Mouse (Mus musculus) limb, embryonic 11.5 days (tissue): ENCODE data around the gene Rnf8. TPM values are rescaled to one million over a fixed set of nuclear protein-coding genes. Genes with fewer than 3 reads are reported as not detected.
A peak's percentile ranks its signal among the peaks of the same experiment; 100 is the strongest.

Experiments
- ATAC-seq: fragments of 200-750 bp; cut with Nextera tagmentation; 2 replicates; pipeline ENCODE4 v1.8.0; 2017; ENCODE audit warnings: low read depth; ENCODE audit not compliant: insufficient number of reproducible peaks, low FRiP score, low TSS enrichment
- DNase-seq: peaks from one replicate; pipeline ENCODE4 v3.0.0-alpha.2; 2015; ENCODE audit warnings: low spot score
- H3K27ac ChIP-seq: fragments of 300-500 bp; sonication (generic); replicated peaks from 2 replicates; pipeline ENCODE4 v1.5.1; 2014; ENCODE audit warnings: low read depth, mild to moderate bottlenecking, low read length
- H3K27me3 ChIP-seq: fragments of 300-500 bp; sonication (generic); 2 replicates; pipeline ENCODE4 v1.6.1; 2014; ENCODE audit warnings: mild to moderate bottlenecking, low read length, mixed read lengths; ENCODE audit not compliant: control insufficient read depth, insufficient read depth
- H3K36me3 ChIP-seq: fragments of 300-500 bp; sonication (generic); 2 replicates; pipeline ENCODE4 v1.6.1; 2014; ENCODE audit warnings: mild to moderate bottlenecking, low read length, moderate library complexity, mixed read lengths; ENCODE audit not compliant: control insufficient read depth, insufficient read depth
- H3K4me1 ChIP-seq: fragments of 300-500 bp; sonication (generic); 2 replicates; pipeline ENCODE4 v1.6.1; 2014; ENCODE audit warnings: low read length, mixed read lengths; ENCODE audit not compliant: control insufficient read depth, insufficient read depth
- H3K4me2 ChIP-seq: fragments of 300-500 bp; sonication (generic); 2 replicates; pipeline ENCODE4 v1.6.1; 2014; ENCODE audit warnings: low read depth, mild to moderate bottlenecking, moderate library complexity; ENCODE audit not compliant: severe bottlenecking
- H3K4me3 ChIP-seq: fragments of 300-500 bp; sonication (generic); 2 replicates; pipeline ENCODE4 v1.5.1; 2014; ENCODE audit warnings: low read depth, low read length
- H3K9ac ChIP-seq: fragments of 300-500 bp; sonication (generic); 2 replicates; pipeline ENCODE4 v1.6.1; 2014; ENCODE audit warnings: mild to moderate bottlenecking, low read length
- H3K9me3 ChIP-seq: fragments of 300-500 bp; sonication (generic); 2 replicates; pipeline ENCODE4 v1.6.1; 2016; ENCODE audit warnings: low read length; ENCODE audit not compliant: control insufficient read depth
- WGBS: fragments of 180-500 bp; shearing (Covaris S2); extraction: QIAGEN DNeasy Blood & Tissue Kit; methylation state at CpG from one replicate; pipeline ENCODE4 v1.1.7; 2014; 5-methylcytosine and 5-hydroxymethylcytosine counted together
- polyA plus RNA-seq: library from polyadenylated mRNA; unstranded; fragments of >200 nt; fragmentation: Nextera tagmentation; extraction: Ambion mirVana; gene quantifications from 2 replicates; pipeline ENCODE4 v1.2.1, GENCODE M21; 2014

Gene Rnf8
- polyA plus RNA-seq, 1 experiment from 2014 or later: 116 TPM

DNA sequence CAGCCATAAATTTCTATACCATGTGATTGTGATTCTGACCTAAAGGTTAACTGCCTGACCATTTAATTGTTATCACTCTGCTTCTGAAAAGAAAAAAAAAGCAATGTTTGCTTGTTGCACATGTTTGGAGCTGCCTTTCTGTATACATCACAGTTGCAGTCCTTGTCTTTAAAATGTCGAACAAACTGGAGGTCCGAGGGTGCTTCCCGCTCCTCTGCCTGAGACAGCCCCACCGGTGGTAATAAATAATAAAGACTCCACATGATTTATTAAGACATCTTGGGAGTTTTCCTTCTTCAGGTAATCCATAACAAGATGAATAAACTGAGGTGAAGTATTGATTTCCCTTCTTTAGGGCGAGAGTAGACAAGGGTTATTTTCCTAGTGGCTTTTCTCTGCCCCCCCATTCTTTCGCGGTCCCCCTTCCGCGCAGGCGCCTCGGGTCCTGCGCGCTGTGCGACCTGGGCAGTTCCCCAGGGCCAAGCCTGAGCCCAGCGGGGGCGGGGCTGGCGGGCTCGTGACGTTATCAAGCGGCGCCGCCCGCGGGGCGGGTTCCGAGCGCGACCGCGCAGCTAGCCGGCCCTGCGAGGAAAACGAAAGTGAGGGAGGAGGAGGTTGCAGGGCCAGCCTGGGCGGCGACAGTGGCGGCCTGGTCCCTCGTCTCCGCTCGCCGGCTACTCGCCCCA is 45.6 kb downstream of the Rnf8 start, which contains the start of gene Cmtr1:
Gene Cmtr1 (plus strand): TSS at position 520 of the 686 bp plus-strand sequence.
- Histone ChIP-seq H3K9ac (peak within 1 kb of the TSS; percentile 96), H3K9me3 (no peaks in the 10 kb centered on the region), H3K4me1 (0 out of 2 replicates have a peak, but pooled peaks cover 4% of the 10 kb centered on the region), H3K4me3 (peak within 1 kb of the TSS; percentile 99), H3K36me3 (0 out of 2 replicates have a peak, but pooled peaks cover 2% of the 10 kb centered on the region), H3K27me3 (no peaks in the 10 kb centered on the region), H3K4me2 (peak within 1 kb of the TSS; percentile 75), H3K27ac (peak within 1 kb of the TSS; percentile 80)
- under 1% methylated on average over 41 of the region's 41 CpGs for WGBS
- DNase-seq: peak; percentile 97
- peak; percentile 95 for ATAC-seq

DNA sequence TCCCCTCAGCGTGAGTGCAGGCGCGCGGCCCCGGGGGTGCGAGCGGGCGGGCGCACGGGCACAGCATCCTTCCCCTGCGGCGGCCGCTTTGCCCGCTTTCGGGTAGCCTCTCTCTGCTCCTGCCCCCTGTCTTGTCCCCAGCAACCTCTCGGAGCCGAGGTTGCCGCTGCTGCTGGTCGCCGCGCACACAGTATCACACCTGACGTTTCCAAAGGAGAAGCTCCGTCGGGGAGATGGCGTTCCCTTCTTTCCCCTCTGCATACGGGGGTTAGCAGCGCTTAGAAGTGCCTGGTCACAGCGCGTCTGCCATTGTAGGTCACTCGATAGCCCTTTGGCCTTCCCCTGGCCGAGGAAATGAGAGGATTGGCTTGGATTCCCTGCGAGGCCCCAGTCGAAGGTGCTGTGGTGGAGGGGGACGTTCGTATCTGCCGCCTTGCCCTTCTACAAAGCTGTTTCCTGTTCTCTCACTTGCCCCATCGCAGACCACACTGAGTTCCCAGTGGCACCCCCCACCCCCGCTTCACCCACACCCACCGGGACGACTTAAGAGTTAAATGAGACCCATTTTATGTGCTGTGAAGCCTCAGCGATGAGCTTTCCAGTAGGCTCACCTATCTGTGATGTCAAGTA is 46.3 kb downstream of the Rnf8 start:
- H3K27me3 ChIP-seq: no peaks in the 10 kb centered on the region
- DNase-seq (no peak), ATAC-seq (no peak; the same call in 1 of the 2 replicates)
- peak overlapping the region; percentile 96 for H3K9ac ChIP-seq
- no peaks in the 10 kb centered on the region for H3K9me3 ChIP-seq
- H3K4me2 ChIP-seq: peak overlapping the region; percentile 75
- H3K27ac ChIP-seq: peak overlapping the region; percentile 80
- 0 out of 2 replicates have a peak, but pooled peaks cover 4% of the 10 kb centered on the region for H3K4me1 ChIP-seq
- H3K36me3 ChIP-seq: peaks cover 2% of the 10 kb centered on the region; the same call in 1 of the 2 replicates
- 1% methylated on average over 41 of the region's 41 CpGs for WGBS
- H3K4me3 ChIP-seq: peak overlapping the region; percentile 99

DNA sequence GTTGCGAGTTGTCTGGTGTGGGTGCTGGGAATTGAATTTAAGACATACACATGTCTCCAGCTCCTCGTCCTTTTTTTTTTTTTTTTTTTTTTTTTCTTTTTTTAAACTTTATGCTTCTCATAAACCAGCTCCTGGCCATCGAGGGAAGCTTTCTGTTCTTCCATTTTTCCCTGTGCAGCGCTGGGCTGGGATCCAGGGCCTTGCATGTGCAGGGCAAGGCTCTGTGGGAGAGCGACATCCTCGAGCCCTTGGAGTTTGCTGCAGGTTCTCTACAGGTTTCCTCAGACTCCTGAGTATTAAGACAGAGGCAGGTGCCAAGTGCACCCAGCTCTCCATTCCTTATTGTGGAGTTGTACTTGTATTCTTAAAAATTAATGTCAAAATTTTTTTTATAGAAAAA is 47.6 kb downstream of the Rnf8 start:
- DNase-seq: no peak
- Histone ChIP-seq H3K4me1 (0 out of 2 replicates have a peak, but pooled peaks cover 4% of the 10 kb centered on the region), H3K4me3 (no peak overlapping the region), H3K4me2 (no peak overlapping the region), H3K36me3 (peaks cover 2% of the 10 kb centered on the region), H3K9ac (no peak overlapping the region), H3K9me3 (no peaks in the 10 kb centered on the region), H3K27ac (no peak overlapping the region), H3K27me3 (no peaks in the 10 kb centered on the region)
- ATAC-seq: no peak
- WGBS: 92% methylated on average over 6 of the region's 6 CpGs

DNA sequence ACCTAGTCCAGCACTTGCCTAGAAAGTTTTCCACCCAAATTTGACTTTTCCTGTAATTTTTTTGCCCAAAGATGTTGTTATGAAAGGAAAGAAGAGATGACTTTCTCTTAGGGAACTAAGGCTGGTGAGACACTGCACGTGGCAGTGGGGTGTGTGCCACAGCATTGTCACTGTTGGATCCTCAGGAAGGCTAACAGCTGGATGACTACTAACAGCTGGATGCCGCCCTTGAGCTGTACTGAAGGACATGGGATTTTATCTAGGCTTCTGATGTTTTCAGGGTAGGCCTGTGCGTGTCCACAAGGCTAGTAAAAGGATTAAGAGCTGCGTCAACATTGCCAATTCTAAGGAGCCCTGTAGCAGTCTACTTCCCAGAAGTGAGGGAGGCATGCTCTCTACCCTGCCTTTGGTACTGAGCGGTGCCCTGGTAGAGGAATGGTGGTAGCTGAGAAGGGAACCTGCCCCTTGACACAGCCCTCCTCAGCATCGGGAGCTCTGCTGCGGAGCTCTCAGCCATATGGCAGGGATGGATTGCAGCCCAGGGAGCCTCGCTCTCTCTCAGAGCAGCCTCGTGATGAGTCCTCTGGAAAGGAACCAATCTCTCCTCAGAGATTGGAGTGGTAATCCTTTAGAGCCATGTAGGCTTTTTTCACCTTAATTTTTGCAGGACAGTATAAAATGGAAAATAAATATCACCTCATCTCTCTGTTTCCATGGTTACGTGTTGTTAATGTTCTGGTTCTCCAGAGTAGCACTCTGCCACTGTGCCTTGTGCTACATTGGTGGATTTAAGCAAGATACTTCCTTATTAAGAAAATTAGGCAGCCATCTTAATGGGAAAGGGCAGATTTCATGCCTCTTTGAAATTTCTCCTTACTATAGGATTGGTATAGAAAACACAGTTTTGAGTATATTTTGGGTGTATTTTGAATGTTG is 53.7 kb downstream of the Rnf8 start:
- Histone ChIP-seq H3K4me3 (no peak overlapping the region), H3K4me1 (no peaks in the 10 kb centered on the region), H3K27ac (no peak overlapping the region), H3K36me3 (no peaks in the 10 kb centered on the region; the same call in none of the 2 replicates), H3K9ac (no peak overlapping the region), H3K27me3 (no peaks in the 10 kb centered on the region), H3K9me3 (no peaks in the 10 kb centered on the region), H3K4me2 (no peak overlapping the region)
- ATAC-seq (no peak), DNase-seq (no peak)
- 78% methylated on average over 10 of the region's 10 CpGs for WGBS

DNA sequence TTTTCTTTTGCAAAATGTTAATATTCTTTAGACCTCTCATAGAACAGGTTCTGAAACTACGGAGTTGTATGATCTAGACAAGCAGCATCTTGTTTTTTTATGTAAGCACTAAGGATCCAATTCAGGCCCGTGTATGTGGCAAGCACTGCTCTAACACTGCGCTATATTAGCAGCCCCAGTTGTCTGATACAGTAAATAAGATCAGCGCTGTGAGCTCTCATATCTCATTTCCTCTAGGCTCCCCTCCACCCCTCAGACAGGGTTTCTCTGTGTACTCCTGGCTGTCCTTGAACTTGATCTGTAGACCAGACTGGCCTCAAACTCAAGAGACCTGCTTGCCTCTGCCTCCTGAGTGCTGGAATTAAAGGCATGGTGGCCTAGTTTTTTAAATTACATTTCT is 54.4 kb downstream of the Rnf8 start:
- Histone ChIP-seq H3K9ac (no peak overlapping the region), H3K4me3 (no peak overlapping the region), H3K9me3 (no peaks in the 10 kb centered on the region), H3K4me2 (no peak overlapping the region), H3K36me3 (no peaks in the 10 kb centered on the region; the same call in none of the 2 replicates), H3K27me3 (no peaks in the 10 kb centered on the region), H3K27ac (no peak overlapping the region), H3K4me1 (no peaks in the 10 kb centered on the region)
- DNase-seq (no peak), ATAC-seq (no peak)
- 96% methylated on average over 4 of the region's 4 CpGs for WGBS

DNA sequence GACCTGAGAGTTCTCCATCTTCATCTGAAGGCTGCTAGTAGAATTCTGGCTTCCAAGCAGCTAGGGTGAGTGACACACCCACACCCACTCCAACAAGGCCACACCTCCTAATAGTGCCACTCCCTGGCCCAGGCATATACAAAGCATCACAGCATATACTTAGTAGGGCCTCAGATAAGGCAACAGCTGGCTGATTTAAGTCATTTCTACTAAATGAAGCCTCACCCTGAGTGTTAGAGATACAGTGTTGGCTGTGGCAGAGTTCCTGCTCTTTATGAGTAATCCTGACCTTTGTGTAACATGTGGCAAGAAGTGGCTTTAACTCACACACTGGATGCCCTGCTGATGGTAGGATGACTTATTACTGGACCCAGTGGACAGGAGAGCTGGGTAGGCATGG is 55.3 kb downstream of the Rnf8 start:
- DNase-seq (no peak), ATAC-seq (no peak)
- Histone ChIP-seq H3K4me2 (no peak overlapping the region), H3K27me3 (no peaks in the 10 kb centered on the region), H3K9me3 (no peaks in the 10 kb centered on the region), H3K4me3 (no peak overlapping the region), H3K4me1 (no peaks in the 10 kb centered on the region), H3K27ac (no peak overlapping the region), H3K36me3 (no peaks in the 10 kb centered on the region; the same call in none of the 2 replicates), H3K9ac (no peak overlapping the region)

DNA sequence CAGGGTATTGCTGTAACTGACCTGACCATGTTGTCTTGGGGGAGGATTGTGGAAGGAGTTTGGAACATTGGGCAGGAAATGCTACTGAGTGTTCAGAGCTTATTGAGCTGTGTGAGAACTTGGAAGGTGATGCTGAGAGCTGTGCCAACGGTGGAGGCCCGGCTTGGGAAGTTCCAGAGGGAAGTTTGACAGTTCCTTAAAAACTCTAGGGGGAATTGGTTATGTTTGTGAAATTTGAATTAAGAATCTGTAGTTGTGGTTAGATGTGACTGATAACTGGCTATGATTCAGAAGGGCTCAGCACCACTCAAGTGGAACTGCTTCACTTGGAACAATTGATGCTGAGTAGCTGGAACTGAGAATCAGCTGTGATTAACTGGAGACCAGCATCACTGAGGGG is 56.4 kb downstream of the Rnf8 start:
- 95% methylated on average over 2 of the region's 2 CpGs for WGBS
- no peaks in the 10 kb centered on the region for H3K4me1 ChIP-seq
- H3K9me3 ChIP-seq: no peaks in the 10 kb centered on the region
- no peak for DNase-seq
- H3K36me3 ChIP-seq: no peaks in the 10 kb centered on the region; the same call in none of the 2 replicates
- no peak overlapping the region for H3K4me2 ChIP-seq
- ATAC-seq: no peak
- H3K27ac ChIP-seq: no peak overlapping the region
- no peaks in the 10 kb centered on the region for H3K27me3 ChIP-seq
- no peak overlapping the region for H3K4me3 ChIP-seq
- no peak overlapping the region for H3K9ac ChIP-seq

DNA sequence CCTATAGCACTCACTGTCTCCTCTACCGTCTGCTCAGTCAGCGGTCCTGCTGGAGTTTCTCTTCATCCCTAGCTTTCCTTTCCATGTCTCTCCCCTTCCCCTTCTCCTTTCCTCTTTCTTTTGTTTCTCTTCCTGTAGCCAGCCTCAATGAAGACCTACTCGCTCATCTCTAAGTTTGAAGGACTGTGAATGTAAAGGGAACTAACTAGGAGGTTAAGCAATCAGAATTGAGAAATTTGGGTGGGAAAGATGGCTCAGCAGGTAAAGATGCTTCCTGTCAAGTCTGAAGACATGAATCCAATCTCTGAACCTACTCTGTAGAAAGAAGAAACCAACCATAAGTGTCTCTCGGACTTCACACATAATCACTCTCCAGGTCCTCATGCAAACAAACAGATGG is 58.7 kb downstream of the Rnf8 start:
- no peak overlapping the region for H3K4me2 ChIP-seq
- no peaks in the 10 kb centered on the region for H3K27me3 ChIP-seq
- H3K27ac ChIP-seq: no peak overlapping the region
- no peaks in the 10 kb centered on the region for H3K9me3 ChIP-seq
- no peak for ATAC-seq
- peaks cover 8% of the 10 kb centered on the region; the same call in 1 of the 2 replicates for H3K36me3 ChIP-seq
- DNase-seq: no peak
- WGBS: 93% methylated on average over 4 of the region's 4 CpGs
- no peak overlapping the region for H3K9ac ChIP-seq
- H3K4me3 ChIP-seq: no peak overlapping the region
- no peaks in the 10 kb centered on the region for H3K4me1 ChIP-seq
